ENCODE assay signal across 8 mouse cellular contexts in the genomic region with DNA sequence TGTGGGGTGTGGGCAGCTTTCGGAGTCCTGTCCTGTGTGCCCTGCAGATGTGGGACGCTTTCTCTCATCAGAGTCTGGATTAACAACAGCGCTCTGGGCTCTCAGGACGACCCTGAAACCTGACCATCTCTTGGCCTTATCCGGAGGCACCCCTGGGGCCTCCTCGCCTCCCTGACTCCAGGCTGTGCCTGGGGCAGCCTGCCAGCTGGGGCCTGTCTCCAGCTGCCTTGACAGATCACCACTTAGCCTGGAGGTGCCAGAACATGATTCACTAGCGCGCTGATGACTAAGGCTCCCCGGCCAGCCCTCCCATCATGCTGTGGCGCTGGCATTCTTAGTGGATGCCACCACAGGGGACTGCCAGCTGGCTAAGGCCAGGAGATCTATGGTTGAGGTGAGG. TPM values are rescaled to one million over a fixed set of nuclear protein-coding genes. Genes with fewer than 3 reads are reported as not detected.
A peak's percentile ranks its signal among the peaks of the same experiment; 100 is the strongest.
DNase-seq lines count a peak whose midpoint lies in the region; ATAC-seq lines count a peak whose summit lies in the region.

No protein-coding gene starts in this region.

- WGBS in forebrain, embryonic 11.5 days: 57% methylated on average over 10 of the region's 10 CpGs
- WGBS in forebrain, embryonic 12.5 days: 50% methylated on average over 10 of the region's 10 CpGs
- 14% methylated on average over 10 of the region's 10 CpGs for WGBS in embryonic facial prominence, embryonic 15.5 days
- 44% methylated on average over 10 of the region's 10 CpGs for WGBS in liver, embryonic 12.5 days (ENCODE audit: insufficient replicate concordance)

- H3K27me3 ChIP-seq in forebrain, embryonic 11.5 days (ENCODE audit: control insufficient read depth, insufficient read depth, low read length): no peaks in the 10 kb centered on the region
- H3K27me3 ChIP-seq in forebrain, embryonic 12.5 days: no peaks in the 10 kb centered on the region
- H3K27me3 ChIP-seq in embryonic facial prominence, embryonic 15.5 days: no peaks in the 10 kb centered on the region
- H3K27me3 ChIP-seq in liver, embryonic 12.5 days (replicated peaks): no peaks in the 10 kb centered on the region

- H3K4me3 ChIP-seq in forebrain, embryonic 11.5 days (ENCODE audit: low read depth, low read length): no peak overlapping the region
- H3K4me3 ChIP-seq in forebrain, embryonic 12.5 days (replicated peaks): no peak overlapping the region
- no peak overlapping the region for H3K4me3 ChIP-seq in embryonic facial prominence, embryonic 15.5 days (replicated peaks)
- no peak overlapping the region for H3K4me3 ChIP-seq in liver, embryonic 12.5 days

- H3K4me2 ChIP-seq in forebrain, embryonic 11.5 days (ENCODE audit: low read depth, low read length, severe bottlenecking): no peak overlapping the region
- no peak overlapping the region for H3K4me2 ChIP-seq in forebrain, embryonic 12.5 days
- no peak overlapping the region for H3K4me2 ChIP-seq in embryonic facial prominence, embryonic 15.5 days (replicated peaks)
- no peak overlapping the region for H3K4me2 ChIP-seq in liver, embryonic 12.5 days

- DNase-seq in forebrain, embryonic 11.5 days (ENCODE audit: low spot score): peak; percentile 51
- DNase-seq in heart, postnatal 10 days: peak; percentile 90 to 91
- peak; percentile 89 to 90 for DNase-seq in kidney, postnatal 36 days
- peak; percentile 58 for DNase-seq in ovary, postnatal 10 days (ENCODE audit: low spot score)

- no peak overlapping the region for H3K27ac ChIP-seq in forebrain, embryonic 11.5 days (ENCODE audit: low read depth, low read length)
- H3K27ac ChIP-seq in forebrain, embryonic 12.5 days: no peak overlapping the region
- peak overlapping the region; percentile 63 for H3K27ac ChIP-seq in embryonic facial prominence, embryonic 15.5 days (replicated peaks)
- H3K27ac ChIP-seq in liver, embryonic 12.5 days: peak overlapping the region; percentile 36; the same call in 1 of the 2 replicates

- H3K9me3 ChIP-seq in forebrain, embryonic 11.5 days (ENCODE audit: control insufficient read depth, low read length): no peaks in the 10 kb centered on the region
- H3K9me3 ChIP-seq in forebrain, embryonic 12.5 days: no peaks in the 10 kb centered on the region
- no peaks in the 10 kb centered on the region for H3K9me3 ChIP-seq in embryonic facial prominence, embryonic 15.5 days (replicated peaks)
- no peaks in the 10 kb centered on the region for H3K9me3 ChIP-seq in liver, embryonic 12.5 days (replicated peaks)

- intact Hi-C loops in heart, postnatal 10 days (cut with DNase I): no loop called here

- no peak for ATAC-seq in forebrain, embryonic 11.5 days (replicated peaks; ENCODE audit: low FRiP score)
- no peak for ATAC-seq in forebrain, embryonic 12.5 days (ENCODE audit: low FRiP score)
- peak; percentile 76 for ATAC-seq in embryonic facial prominence, embryonic 15.5 days (ENCODE audit: insufficient number of reproducible peaks, low FRiP score, low TSS enrichment, low read depth)
- 0 out of 2 replicates have a peak, but pooled peaks have one; percentile 43 for ATAC-seq in liver, embryonic 12.5 days
- ATAC-seq in inflammation-experienced regulatory T-cells, adult 6 months: no peak

- no peaks in the 10 kb centered on the region for H3K4me1 ChIP-seq in forebrain, embryonic 11.5 days (replicated peaks; ENCODE audit: control insufficient read depth, insufficient read depth, low read length)
- H3K4me1 ChIP-seq in forebrain, embryonic 12.5 days: peaks cover 6% of the 10 kb centered on the region
- peaks cover 39% of the 10 kb centered on the region for H3K4me1 ChIP-seq in embryonic facial prominence, embryonic 15.5 days
- peaks cover 48% of the 10 kb centered on the region for H3K4me1 ChIP-seq in liver, embryonic 12.5 days

- no peak overlapping the region for H3K9ac ChIP-seq in forebrain, embryonic 11.5 days (ENCODE audit: low read length)
- H3K9ac ChIP-seq in forebrain, embryonic 12.5 days: no peak overlapping the region
- no peak overlapping the region for H3K9ac ChIP-seq in embryonic facial prominence, embryonic 15.5 days
- no peak overlapping the region for H3K9ac ChIP-seq in liver, embryonic 12.5 days

- H3K36me3 ChIP-seq in forebrain, embryonic 11.5 days (ENCODE audit: control insufficient read depth, insufficient read depth, low read length): no peaks in the 10 kb centered on the region
- H3K36me3 ChIP-seq in forebrain, embryonic 12.5 days (replicated peaks): no peaks in the 10 kb centered on the region
- H3K36me3 ChIP-seq in embryonic facial prominence, embryonic 15.5 days: no peaks in the 10 kb centered on the region
- no peaks in the 10 kb centered on the region for H3K36me3 ChIP-seq in liver, embryonic 12.5 days

RNA-seq across cellular contexts. Expression of gene Sik1, which starts 37.1 kb away (rescaled TPM):
- polyA plus RNA-seq in forebrain, embryonic 11.5 days (2014; fragmentation: Nextera tagmentation; extraction: Ambion mirVana): 15.6 and 16.7 TPM in 2 replicates
- polyA plus RNA-seq in forebrain, embryonic 12.5 days (2016; fragmentation: Nextera tagmentation; extraction: Ambion mirVana): 15.2 and 16.7 TPM in 2 replicates
- 33.6 and 35.5 TPM in 2 replicates for polyA plus RNA-seq in embryonic facial prominence, embryonic 15.5 days (2015; fragmentation: Nextera tagmentation; extraction: Ambion mirVana)
- total RNA-seq in heart, postnatal 10 days (2021): 10 to 100 TPM; 33.6 to 45.9 TPM
- polyA plus RNA-seq in liver, embryonic 12.5 days (2016; fragmentation: Nextera tagmentation; extraction: Ambion mirVana): 5.9 and 7.0 TPM in 2 replicates
- polyA plus RNA-seq in inflammation-experienced regulatory T-cells, adult 6 months (2017; shearing (Covaris generic)): 1 to 10 TPM; 2.5 to 3.8 (median 2.7) TPM

Comparison
In these comparisons a context has a peak if more than half of its experiments do, and no peak if none do; other contexts are left out.
1. ATAC-seq: peak in embryonic facial prominence, embryonic 15.5 days (single experiment) and liver, embryonic 12.5 days (single experiment); none in forebrain, embryonic 11.5 days (single experiment), forebrain, embryonic 12.5 days (single experiment) and inflammation-experienced regulatory T-cells, adult 6 months (single experiment).
2. H3K27ac ChIP-seq: peak in embryonic facial prominence, embryonic 15.5 days (single experiment) and liver, embryonic 12.5 days (single experiment); none in forebrain, embryonic 11.5 days (single experiment) and forebrain, embryonic 12.5 days (single experiment).
3. Peak in every context shown above with its lines, with median percentiles within 50 percentile points of each other: DNase-seq.